32 mouse cellular contexts compared by ENCODE assay signal in genomic region chr1:153712633-153713032, GRCm38 (mm10). TPM values are rescaled to one million over a fixed set of nuclear protein-coding genes. Genes with fewer than 3 reads are reported as not detected.
"Had no signal": no experiment of that assay in that cellular context is flagged by ENCODE, and none has a peak within 500 bp of the region (broad histone marks: within the 10 kb centered on the region; RNA-seq: fewer than 3 reads in every experiment).

No protein-coding gene starts in this region.

- H3K9me3 ChIP-seq: heart, embryonic 10.5 days; heart, embryonic 12.5 days; hindbrain, embryonic 10.5 days; hindbrain, embryonic 12.5 days; kidney, embryonic 15.5 days; limb, embryonic 13.5 days; limb, embryonic 15.5 days; liver, embryonic 12.5 days had no signal

- ATAC-seq: hindbrain, postnatal 0 days; liver, embryonic 12.5 days had no signal

- H3K27ac ChIP-seq: heart, adult 2 months; heart, embryonic 10.5 days; hindbrain, embryonic 10.5 days; hindbrain, embryonic 12.5 days; hindbrain, embryonic 14.5 days; hindbrain, postnatal 0 days; kidney, embryonic 15.5 days; kidney, postnatal 0 days; limb, embryonic 13.5 days; limb, embryonic 15.5 days; liver, embryonic 12.5 days; liver, embryonic 14.5 days had no signal

- H3K9ac ChIP-seq: heart, embryonic 12.5 days; hindbrain, embryonic 12.5 days; hindbrain, embryonic 14.5 days; kidney, embryonic 15.5 days; limb, embryonic 13.5 days; limb, embryonic 15.5 days; liver, embryonic 12.5 days; liver, embryonic 14.5 days had no signal

- H3K4me1 ChIP-seq: hindbrain, embryonic 12.5 days; limb, embryonic 13.5 days had no signal

- DNase-seq: gastrocnemius, postnatal 14 days; gastrocnemius, postnatal 36 days; heart, adult 11 months; heart, adult 2 months; heart, postnatal 10 days; heart, postnatal 4 days; kidney, adult 11 months; kidney, adult 2 months; kidney, adult 9 months; kidney, postnatal 14 days; kidney, postnatal 36 days; layer of hippocampus, adult 9-11 months; layer of hippocampus, postnatal 36 days; left cerebral cortex, postnatal 4 days had no signal

- H3K27me3 ChIP-seq: heart, embryonic 12.5 days; hindbrain, embryonic 12.5 days; kidney, embryonic 15.5 days; limb, embryonic 13.5 days; limb, embryonic 15.5 days; liver, embryonic 12.5 days had no signal

- H3K4me3 ChIP-seq: heart, adult 2 months; heart, embryonic 10.5 days; heart, embryonic 12.5 days; hindbrain, embryonic 10.5 days; hindbrain, embryonic 12.5 days; kidney, embryonic 15.5 days; limb, embryonic 13.5 days; limb, embryonic 15.5 days; liver, embryonic 12.5 days had no signal

- H3K36me3 ChIP-seq: heart, embryonic 10.5 days; heart, embryonic 12.5 days; hindbrain, embryonic 10.5 days; hindbrain, embryonic 12.5 days; kidney, embryonic 15.5 days; limb, embryonic 13.5 days; limb, embryonic 15.5 days; liver, embryonic 12.5 days had no signal

- H3K4me2 ChIP-seq: heart, embryonic 12.5 days; hindbrain, embryonic 12.5 days; hindbrain, embryonic 14.5 days; kidney, embryonic 15.5 days; limb, embryonic 13.5 days; limb, embryonic 15.5 days; liver, embryonic 12.5 days had no signal

RNA-seq across cellular contexts. Expression of gene Rgs8, which starts 59.8 kb away (rescaled TPM):
- total RNA-seq: gastrocnemius, adult 18-20 months; gastrocnemius, adult 8-10 months; heart, adult 2 months; heart, postnatal 10 days; heart, postnatal 25 days had no signal
- polyA plus RNA-seq: gonadal fat pad, adult 2 months; liver, adult 2 months; liver, embryonic 16.5 days had no signal
